Mouse (Mus musculus) spleen, adult 12 weeks (tissue): ENCODE measurements at regions not wholly inside any gene's neighbourhood (a gene's known extent, or its start where the extent isn't known, plus 50 kb on each side); places are given as distances from the start of the nearest gene placed in this dataset.

Source experiments
- DNase-seq: peaks from one replicate; pipeline ENCODE4 v3.0.0; 2022; ENCODE audit warnings: low spot score

GRCm38 (mm10) chr5:118316310-118317017 lies 71.4 kb downstream of the 2410131K14Rik start:
- DNase-seq, result no peak

- DNase-seq, result no peak
Measured at GRCm38 (mm10) chr5:118318073-118318472, 73.0 kb downstream of the 2410131K14Rik start.

GRCm38 (mm10) chr5:118318883-118319282 lies 73.9 kb downstream of the 2410131K14Rik start:
- no peak for DNase-seq

GRCm38 (mm10) chr5:118321719-118322455 lies 76.9 kb downstream of the 2410131K14Rik start:
- no peak for DNase-seq

- no peak for DNase-seq
Measured at GRCm38 (mm10) chr5:118323151-118323550, 78.1 kb downstream of the 2410131K14Rik start.

GRCm38 (mm10) chr5:118326837-118327541 lies 82.0 kb downstream of the 2410131K14Rik start:
- DNase-seq, result no peak

- DNase-seq, result no peak
Measured at GRCm38 (mm10) chr5:118327961-118328712, 83.1 kb downstream of the 2410131K14Rik start.

GRCm38 (mm10) chr5:118329143-118329542 lies 84.1 kb downstream of the 2410131K14Rik start:
- no peak for DNase-seq

- no peak for DNase-seq
Measured at GRCm38 (mm10) chr5:118331286-118331607, 86.2 kb downstream of the 2410131K14Rik start.

GRCm38 (mm10) chr5:118331608-118332394 lies 86.8 kb downstream of the 2410131K14Rik start:
- DNase-seq, result no peak

- no peak for DNase-seq
Measured at GRCm38 (mm10) chr5:118334054-118334453, 89.0 kb downstream of the 2410131K14Rik start.

GRCm38 (mm10) chr5:118338186-118338585 lies 93.2 kb downstream of the 2410131K14Rik start:
- DNase-seq, result no peak

GRCm38 (mm10) chr5:118339676-118340661 lies 94.9 kb downstream of the 2410131K14Rik start:
- DNase-seq, result no peak

GRCm38 (mm10) chr5:118343444-118344320 lies 98.7 kb downstream of the 2410131K14Rik start:
- no peak for DNase-seq

- no peak for DNase-seq
Measured at GRCm38 (mm10) chr5:118345226-118345625, 100.2 kb downstream of the 2410131K14Rik start.

GRCm38 (mm10) chr5:118349057-118349456 lies 104.0 kb downstream of the 2410131K14Rik start:
- no peak for DNase-seq

GRCm38 (mm10) chr5:118351301-118351700 lies 106.3 kb downstream of the 2410131K14Rik start:
- DNase-seq, result no peak

- no peak for DNase-seq
Measured at GRCm38 (mm10) chr5:118352142-118352541, 107.1 kb downstream of the 2410131K14Rik start.

- no peak for DNase-seq
Measured at GRCm38 (mm10) chr5:118353061-118353460, 108.0 kb downstream of the 2410131K14Rik start.
